ENCODE assay signal across 18 mouse cellular contexts in genomic region chr10:66558097-66558840, GRCm38 (mm10).
DNase-seq lines count a peak whose midpoint lies in the region; ATAC-seq and TF ChIP-seq lines count a peak whose summit lies in the region.
"Had no signal": no experiment of that assay in that cellular context is flagged by ENCODE, and none has a peak within 500 bp of the region (broad histone marks: within the 10 kb centered on the region; RNA-seq: fewer than 3 reads in every experiment).

No protein-coding gene starts in this region.

- DNase-seq in hindbrain, embryonic 10.5 days (ENCODE audit: low spot score), result peak; percentile 6
- no peak for DNase-seq in hindbrain, postnatal 0 days (ENCODE audit: low spot score)
- DNase-seq in brain, embryonic 14.5 days (ENCODE audit: low read depth), result peak; percentile 87
- DNase-seq in forebrain, embryonic 14.5 days (ENCODE audit: low spot score), result peak; percentile 68
- peak; percentile 5 for DNase-seq in mesoderm, embryonic 11.5 days (ENCODE audit: low read depth, low spot score)
- no peak for DNase-seq in ovary, postnatal 36 days (ENCODE audit: low spot score)
- DNase-seq in thymus, postnatal 36 days, result no peak
- DNase-seq in right cerebral cortex, postnatal 10 days (ENCODE audit: low spot score in 2 of 2), result no peak
- DNase-seq: B cell, adult 2 months; cerebellum, adult 9-11 months; layer of hippocampus, postnatal 36 days; liver, postnatal 0 days had no signal

- H3K4me1 ChIP-seq in hindbrain, embryonic 10.5 days (replicated peaks), result peaks cover 8% of the 10 kb centered on the region
- H3K4me1 ChIP-seq in hindbrain, postnatal 0 days (ENCODE audit: insufficient read depth, low read length), result no peaks in the 10 kb centered on the region
- H3K4me1 ChIP-seq in forebrain, embryonic 14.5 days (ENCODE audit: control insufficient read depth, insufficient read depth, low read length), result peaks cover 4% of the 10 kb centered on the region; the same call in 1 of the 2 replicates
- H3K4me1 ChIP-seq: heart, embryonic 12.5 days; intestine, embryonic 15.5 days; kidney, embryonic 15.5 days; limb, embryonic 15.5 days had no signal

- no peaks in the 10 kb centered on the region for H3K9me3 ChIP-seq in hindbrain, embryonic 10.5 days
- H3K9me3 ChIP-seq in hindbrain, postnatal 0 days (ENCODE audit: low read length), result no peaks in the 10 kb centered on the region
- H3K9me3 ChIP-seq in forebrain, embryonic 14.5 days (replicated peaks; ENCODE audit: control insufficient read depth, low read length), result no peaks in the 10 kb centered on the region
- H3K9me3 ChIP-seq: heart, embryonic 12.5 days; intestine, embryonic 15.5 days; kidney, embryonic 15.5 days; limb, embryonic 15.5 days had no signal

- H3K36me3 ChIP-seq in hindbrain, embryonic 10.5 days, result no peaks in the 10 kb centered on the region
- H3K36me3 ChIP-seq in hindbrain, postnatal 0 days (ENCODE audit: insufficient read depth, low read length), result no peaks in the 10 kb centered on the region
- H3K36me3 ChIP-seq in forebrain, embryonic 14.5 days (ENCODE audit: control insufficient read depth, insufficient read depth, low read length), result no peaks in the 10 kb centered on the region
- H3K36me3 ChIP-seq: heart, embryonic 12.5 days; intestine, embryonic 15.5 days; kidney, embryonic 15.5 days; limb, embryonic 15.5 days had no signal

- TF ChIP-seq CTCF in hindbrain, postnatal 0 days (IDR thresholded peaks at IDR 0.05; ENCODE audit: low read depth), result no peak
- no peak for TF ChIP-seq CTCF in brain, embryonic 14.5 days (IDR thresholded peaks at IDR 0.05; ENCODE audit: borderline replicate concordance, extremely low read depth, insufficient read depth, insufficient read length)

- WGBS in hindbrain, embryonic 10.5 days, result 45% methylated on average over 6 of the region's 6 CpGs
- WGBS in hindbrain, postnatal 0 days, result 20% methylated on average over 6 of the region's 6 CpGs
- whole genome bisulfite sequencing in forebrain, embryonic 14.5 days, result 2% methylated on average over 6 of the region's 6 CpGs

- no peak for ATAC-seq in hindbrain, postnatal 0 days
- peak; percentile 86 for ATAC-seq in forebrain, embryonic 14.5 days
- ATAC-seq: intestine, embryonic 15.5 days; liver, postnatal 0 days; Patski had no signal

- no peak overlapping the region for H3K9ac ChIP-seq in hindbrain, postnatal 0 days (replicated peaks; ENCODE audit: low read length)
- no peak overlapping the region for H3K9ac ChIP-seq in forebrain, embryonic 14.5 days (ENCODE audit: low read length)
- H3K9ac ChIP-seq: heart, embryonic 12.5 days; intestine, embryonic 15.5 days; kidney, embryonic 15.5 days; limb, embryonic 15.5 days; liver, postnatal 0 days had no signal

- H3K27ac ChIP-seq in hindbrain, embryonic 10.5 days, result no peak overlapping the region
- no peak overlapping the region for H3K27ac ChIP-seq in hindbrain, postnatal 0 days
- no peak overlapping the region for H3K27ac ChIP-seq in forebrain, embryonic 14.5 days (ENCODE audit: low read depth, low read length)
- H3K27ac ChIP-seq: intestine, embryonic 15.5 days; kidney, embryonic 15.5 days; limb, embryonic 15.5 days; macrophage had no signal

- no peak for TF ChIP-seq POLR2A in brain, embryonic 14.5 days (IDR thresholded peaks at IDR 0.05; ENCODE audit: borderline replicate concordance, extremely low read depth, insufficient read depth, insufficient read length, poor library complexity, severe bottlenecking)

- H3K4me2 ChIP-seq in hindbrain, postnatal 0 days (ENCODE audit: low read depth, low read length), result no peak overlapping the region
- no peak overlapping the region for H3K4me2 ChIP-seq in forebrain, embryonic 14.5 days (ENCODE audit: low read length)
- H3K4me2 ChIP-seq: heart, embryonic 12.5 days; intestine, embryonic 15.5 days; kidney, embryonic 15.5 days; limb, embryonic 15.5 days had no signal

- H3K27me3 ChIP-seq in hindbrain, embryonic 10.5 days (ENCODE audit: insufficient read depth, poor library complexity, severe bottlenecking), result no peaks in the 10 kb centered on the region; the same call in 1 of the 2 replicates
- no peaks in the 10 kb centered on the region for H3K27me3 ChIP-seq in hindbrain, postnatal 0 days (ENCODE audit: insufficient read depth, low read length)
- no peaks in the 10 kb centered on the region for H3K27me3 ChIP-seq in forebrain, embryonic 14.5 days (replicated peaks; ENCODE audit: control insufficient read depth, insufficient read depth, low read length)
- H3K27me3 ChIP-seq: heart, embryonic 12.5 days; intestine, embryonic 15.5 days; kidney, embryonic 15.5 days; limb, embryonic 15.5 days; Patski had no signal

- H3K4me3 ChIP-seq in hindbrain, embryonic 10.5 days, result no peak overlapping the region
- no peak overlapping the region for H3K4me3 ChIP-seq in hindbrain, postnatal 0 days (ENCODE audit: low read length)
- H3K4me3 ChIP-seq in forebrain, embryonic 14.5 days (ENCODE audit: low read depth, low read length), result no peak overlapping the region
- H3K4me3 ChIP-seq: heart, embryonic 12.5 days; intestine, embryonic 15.5 days; kidney, embryonic 15.5 days; limb, embryonic 15.5 days had no signal

Comparison
In these comparisons a context has a peak if more than half of its experiments do, and no peak if none do; other contexts are left out.
1. DNase-seq: peak in hindbrain, embryonic 10.5 days (single experiment), brain, embryonic 14.5 days (single experiment), forebrain, embryonic 14.5 days (single experiment) and mesoderm, embryonic 11.5 days (single experiment); none in hindbrain, postnatal 0 days (single experiment), ovary, postnatal 36 days (single experiment), thymus, postnatal 36 days (0 of 2) and right cerebral cortex, postnatal 10 days (0 of 2).